Mouse (Mus musculus) MEL (cell line): Measurements from ENCODE around the gene Pck2. TPM values are rescaled to one million over a fixed set of nuclear protein-coding genes. Genes with fewer than 3 reads are reported as not detected.

ENCODE experiments used
- DNase-seq: peaks from one replicate; pipeline ENCODE4 v3.0.0; 2011; ENCODE audit warnings: low read depth, low spot score
- H3K27ac ChIP-seq: 2 replicates; pipeline ENCODE4 v1.5.1; 2012; ENCODE audit warnings: low read depth, mild to moderate bottlenecking, control low read depth, low read length, moderate library complexity; ENCODE audit not compliant: control insufficient read depth
- H3K27me3 ChIP-seq, 2 experiments: fragments of 150-350 bp in 1 of 2; sonication (generic) in 1 of 2; 2 replicates each; pipeline ENCODE4 v1.6.1; 2012; ENCODE audit warnings: low read length in 2 of 2, mild to moderate bottlenecking in 2 of 2, improper control_type of control experiment in 1 of 2, moderate library complexity in 1 of 2; ENCODE audit not compliant: insufficient read depth in 2 of 2, control insufficient read depth in 1 of 2
- H3K36me3 ChIP-seq, 2 experiments: 2 replicates each; pipeline ENCODE4 v1.6.1; 2012 to 2014; ENCODE audit warnings: low read length in 2 of 2, improper control_type of control experiment in 1 of 2, inconsistent platforms in 1 of 2, mild to moderate bottlenecking in 1 of 2; ENCODE audit not compliant: insufficient read depth in 2 of 2, control insufficient read depth in 1 of 2
- H3K4me1 ChIP-seq, 2 experiments: fragments of 150-350 bp in 1 of 2; sonication (generic) in 1 of 2; 2 replicates each; pipeline ENCODE4 v1.6.1; 2012; ENCODE audit warnings: low read length in 2 of 2, improper control_type of control experiment in 1 of 2, mild to moderate bottlenecking in 1 of 2; ENCODE audit not compliant: insufficient read depth in 2 of 2, control insufficient read depth in 1 of 2
- H3K4me3 ChIP-seq, 2 experiments: fragments of 150-350 bp in 1 of 2; sonication (generic) in 1 of 2; 2 replicates each; pipeline ENCODE4 v1.5.1; 2012; ENCODE audit warnings: low read depth in 2 of 2, low read length in 2 of 2, mild to moderate bottlenecking in 2 of 2, moderate library complexity in 2 of 2, control low read depth in 1 of 2, improper control_type of control experiment in 1 of 2; ENCODE audit not compliant: control insufficient read depth in 1 of 2, insufficient read depth in 1 of 2
- H3K79me2 ChIP-seq: 2 replicates; pipeline ENCODE4 v1.6.1; 2012; ENCODE audit warnings: mild to moderate bottlenecking, low read length, moderate library complexity; ENCODE audit not compliant: control insufficient read depth, poor library complexity, insufficient read depth
- H3K9ac ChIP-seq: 2 replicates; pipeline ENCODE4 v1.6.1; 2012; ENCODE audit warnings: low read depth, mild to moderate bottlenecking, control low read depth, low read length, moderate library complexity; ENCODE audit not compliant: control insufficient read depth, poor library complexity, severe bottlenecking
- H3K9me3 ChIP-seq: fragments of 150-350 bp; sonication (generic); replicated peaks from 2 replicates; pipeline ENCODE4 v1.6.1; 2012; ENCODE audit warnings: mild to moderate bottlenecking, low read length, improper control_type of control experiment, moderate library complexity; ENCODE audit not compliant: insufficient read depth
- CHD2 ChIP-seq: IDR thresholded peaks from 2 replicates; pipeline ENCODE4 v1.6.1; 2011; ENCODE audit warnings: low read length, improper control_type of control experiment
- E2F4 ChIP-seq: IDR thresholded peaks from 2 replicates; pipeline ENCODE4 v1.6.1; 2011; ENCODE audit warnings: low read depth, low read length, improper control_type of control experiment, borderline replicate concordance
- ETS1 ChIP-seq: IDR thresholded peaks from 2 replicates; pipeline ENCODE4 v1.6.1; 2012; ENCODE audit warnings: low read depth, mild to moderate bottlenecking, inconsistent platforms, low read length, improper control_type of control experiment, moderate library complexity
- GABPA ChIP-seq: IDR thresholded peaks from 2 replicates; pipeline ENCODE4 v1.6.1; 2012; ENCODE audit warnings: low read depth, mild to moderate bottlenecking, inconsistent platforms, low read length, improper control_type of control experiment, moderate library complexity
- JUND ChIP-seq: IDR thresholded peaks from 2 replicates; pipeline ENCODE4 v1.6.1; 2011; ENCODE audit warnings: low read depth, mild to moderate bottlenecking, improper control_type of control experiment, low read length
- MAFK ChIP-seq: IDR thresholded peaks from 2 replicates; pipeline ENCODE4 v1.6.1; 2011; ENCODE audit warnings: low read depth, mild to moderate bottlenecking, low read length, improper control_type of control experiment, borderline replicate concordance
- MAX ChIP-seq: IDR thresholded peaks from 2 replicates; pipeline ENCODE4 v1.6.1; 2011; ENCODE audit warnings: low read length, improper control_type of control experiment
- MAZ ChIP-seq: IDR thresholded peaks from 2 replicates; pipeline ENCODE4 v1.6.1; 2012; ENCODE audit warnings: low read depth, mild to moderate bottlenecking, inconsistent platforms, low read length, improper control_type of control experiment
- MYC ChIP-seq: IDR thresholded peaks from 2 replicates; pipeline ENCODE4 v1.6.1; 2011; ENCODE audit warnings: low read depth, mild to moderate bottlenecking, low read length, improper control_type of control experiment, moderate library complexity
- NELFE ChIP-seq: IDR thresholded peaks from 2 replicates; pipeline ENCODE4 v1.6.1; 2011; ENCODE audit warnings: low read depth, low read length, improper control_type of control experiment
- POLR2AphosphoS5 ChIP-seq: IDR thresholded peaks from 2 replicates; pipeline ENCODE4 v1.6.1; 2012; ENCODE audit warnings: low read depth, borderline replicate concordance, mild to moderate bottlenecking, inconsistent platforms, low read length, moderate library complexity, mixed read lengths
- RCOR1 ChIP-seq: IDR thresholded peaks from 2 replicates; pipeline ENCODE4 v1.6.1; 2012; ENCODE audit warnings: low read depth, mild to moderate bottlenecking, inconsistent platforms, low read length, improper control_type of control experiment
- SIN3A ChIP-seq: IDR thresholded peaks from 2 replicates; pipeline ENCODE4 v1.6.1; 2012; ENCODE audit warnings: low read length, improper control_type of control experiment, inconsistent platforms
- SMC3 ChIP-seq: IDR thresholded peaks from 2 replicates; pipeline ENCODE4 v1.6.1; 2011; ENCODE audit warnings: low read depth, low read length, improper control_type of control experiment
- TBP ChIP-seq: IDR thresholded peaks from 2 replicates; pipeline ENCODE4 v1.8.0; 2011; ENCODE audit warnings: low read depth, low read length, improper control_type of control experiment
- USF1 ChIP-seq: IDR thresholded peaks from 2 replicates; pipeline ENCODE4 v1.6.1; 2014; ENCODE audit warnings: low read depth, mild to moderate bottlenecking, inconsistent platforms, low read length, improper control_type of control experiment, moderate library complexity
- USF2 ChIP-seq, 2 experiments: IDR thresholded peaks; 2 replicates each; pipeline ENCODE4 v1.6.1; 2011 to 2012; ENCODE audit warnings: improper control_type of control experiment in 2 of 2, low read length in 2 of 2, borderline replicate concordance in 1 of 2, inconsistent platforms in 1 of 2, low read depth in 1 of 2, mild to moderate bottlenecking in 1 of 2; ENCODE audit not compliant: insufficient read depth in 1 of 2
- polyA plus RNA-seq, 2 experiments: library from polyadenylated mRNA; stranded (reverse) in 1 of 2; unstranded in 1 of 2; fragments of >175 nt in 1 of 2; fragments of >200 nt in 1 of 2; gene quantifications; 2 replicates each; pipeline versions ENCODE4 v1.2.1 to v1.2.4; 2012; ENCODE audit warnings: low replicate concordance in 2 of 2, low read depth in 1 of 2; ENCODE audit not compliant: insufficient read length in 2 of 2, insufficient read depth in 1 of 2, missing spikeins in 1 of 2
- total RNA-seq: library from RNA; depleted of rRNA; stranded (reverse); fragments of 300-350 nt; gene quantifications from 2 replicates; pipeline ENCODE4 v1.2.3, GENCODE M21; 2012

The Pck2 gene
- total and polyA plus RNA-seq, 3 experiments: 17.0 to 103 (median 63.7) TPM

DNA sequence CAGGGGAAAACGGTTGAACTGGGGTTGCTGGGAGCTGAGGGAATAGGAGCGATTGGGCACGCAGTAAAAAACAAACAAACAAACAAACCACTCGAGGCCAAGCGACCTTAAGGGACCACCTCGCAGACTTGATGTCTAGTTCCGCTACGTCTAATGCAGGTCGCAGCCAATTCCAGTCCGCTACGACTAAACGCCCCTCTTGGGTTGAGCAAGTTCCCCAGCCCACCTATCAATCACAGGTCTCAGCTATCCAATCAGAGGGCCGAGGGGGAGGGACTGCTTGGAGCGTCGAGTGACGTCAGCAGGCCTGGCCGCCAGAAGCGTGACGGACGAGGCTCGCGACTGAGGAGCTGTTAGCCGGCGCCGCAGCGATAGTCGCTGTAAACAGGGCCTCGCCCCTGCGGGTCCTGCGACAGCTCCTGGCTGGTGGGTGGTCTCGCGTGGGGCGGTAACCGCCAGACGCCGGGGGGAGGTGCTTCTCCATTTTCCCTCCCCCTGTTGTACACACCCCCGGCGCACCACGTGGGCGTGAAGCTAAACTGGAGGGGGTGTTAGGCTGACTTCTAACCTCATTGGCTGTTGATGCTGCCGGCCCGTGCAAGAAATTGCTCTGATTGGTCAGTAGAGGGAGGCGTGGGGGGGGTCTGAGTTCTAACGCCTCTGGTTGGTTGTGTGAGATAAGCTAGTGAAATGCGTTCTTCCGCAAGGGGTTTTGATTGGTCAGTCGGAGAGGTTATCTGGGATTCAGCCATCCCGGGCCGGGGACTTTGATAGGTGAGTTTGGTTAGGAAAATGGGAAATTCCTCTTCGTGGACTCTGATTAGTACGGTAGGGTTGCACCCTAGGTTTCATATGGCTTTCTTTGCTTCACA is 20.4 kb downstream of the Pck2 start, which contains the start of gene A730061H03Rik (continued):
- TF ChIP-seq POLR2AphosphoS5: no peak
- peak; percentile 61 for TF ChIP-seq NELFE
- TF ChIP-seq TBP: peak; percentile 69
- TF ChIP-seq SMC3: no peak
- peak; percentile 81 for TF ChIP-seq CHD2
- no peak for TF ChIP-seq MAFK
- peak; percentile 58; the same call in 1 of the 2 replicates for TF ChIP-seq SIN3A
- peak; percentile 51; the same call in 1 of the 2 replicates for TF ChIP-seq RCOR1
- TF ChIP-seq MAZ: peak; percentile 95
- TF ChIP-seq MYC: peak; percentile 77; the same call in 1 of the 2 replicates
- TF ChIP-seq ETS1: peak; percentile 26; the same call in 1 of the 2 replicates
- peak; percentile 91 for TF ChIP-seq MAX
- TF ChIP-seq, all 39 proteins: peak for 24

GRCm38 (mm10) chr14:55561860-55562259 is 21.8 kb downstream of the Pck2 start:
- Histone ChIP-seq H3K9me3 (no peaks in the 10 kb centered on the region), H3K36me3 (peaks cover 0 to 18% of the 10 kb centered on the region in 2 experiments; a peak in 2 of 4 replicates), H3K27ac (no peak overlapping the region), H3K79me2 (no peaks in the 10 kb centered on the region; the same call in none of the 2 replicates), H3K9ac (no peak overlapping the region), H3K4me3 (no peak overlapping the region), H3K27me3 (no peaks in the 10 kb centered on the region), H3K4me1 (peaks cover 7 to 18% of the 10 kb centered on the region in 2 experiments; a peak in 3 of 4 replicates)
- DNase-seq: no peak
- TF ChIP-seq USF1 (no peak), RCOR1 (no peak), E2F4 (no peak), GABPA (no peak), MYC (no peak), USF2 (IDR thresholded peaks at IDR 0.05; ENCODE audit: borderline replicate concordance in 1 of 2, insufficient read depth in 1 of 2, low read depth in 1 of 2, low read length in 2 of 2) (no peak), JUND (no peak)
